Mouse (Mus musculus) left cerebral cortex, adult 9 months (tissue): ENCODE results near the gene Pdxdc1.

Experiments used
- DNase-seq, 2 experiments: peaks; one replicate each; pipeline ENCODE4 v3.0.0; 2022; ENCODE audit warnings: low spot score in 2 of 2

Gene Pdxdc1

GRCm38 (mm10) chr16:13883094-13883774, 19.7 kb downstream of the Pdxdc1 start:
- no peak for DNase-seq

GRCm38 (mm10) chr16:13875483-13875882, 27.4 kb downstream of the Pdxdc1 start:
- DNase-seq: peak; percentile 19 to 48

- no peak for DNase-seq
These were observed 34.9 kb downstream of the Pdxdc1 start for GRCm38 (mm10) chr16:13867910-13868514.

- DNase-seq: peak in 1 of 2 experiments; percentile 47
These were observed 35.5 kb downstream of the Pdxdc1 start for GRCm38 (mm10) chr16:13867406-13867805.

GRCm38 (mm10) chr16:13866616-13867015, 36.3 kb downstream of the Pdxdc1 start:
- no peak for DNase-seq

- DNase-seq: no peak
These were observed 36.9 kb downstream of the Pdxdc1 start for GRCm38 (mm10) chr16:13866076-13866475.

- no peak for DNase-seq
These were observed 49.0 kb downstream of the Pdxdc1 start for GRCm38 (mm10) chr16:13853886-13854285.

- DNase-seq: no peak
These were observed 51.5 kb downstream of the Pdxdc1 start for GRCm38 (mm10) chr16:13851446-13851845.

GRCm38 (mm10) chr16:13848310-13848709, 54.6 kb downstream of the Pdxdc1 start:
- DNase-seq: no peak

GRCm38 (mm10) chr16:13846675-13847074, 56.3 kb downstream of the Pdxdc1 start:
- DNase-seq: no peak

GRCm38 (mm10) chr16:13845031-13845430, 57.9 kb downstream of the Pdxdc1 start:
- no peak for DNase-seq

GRCm38 (mm10) chr16:13840956-13841355, 62.0 kb downstream of the Pdxdc1 start:
- DNase-seq: no peak

GRCm38 (mm10) chr16:13840056-13840455, 62.9 kb downstream of the Pdxdc1 start:
- no peak for DNase-seq

- no peak for DNase-seq
These were observed 68.5 kb downstream of the Pdxdc1 start for GRCm38 (mm10) chr16:13834382-13834781.

GRCm38 (mm10) chr16:13831606-13832005, 71.3 kb downstream of the Pdxdc1 start:
- no peak for DNase-seq

- no peak for DNase-seq
These were observed 72.5 kb downstream of the Pdxdc1 start for GRCm38 (mm10) chr16:13830444-13830843.

- DNase-seq: no peak
These were observed 76.4 kb downstream of the Pdxdc1 start for GRCm38 (mm10) chr16:13826511-13826910.

GRCm38 (mm10) chr16:13825781-13826490, 77.0 kb downstream of the Pdxdc1 start:
- no peak for DNase-seq

GRCm38 (mm10) chr16:13820771-13821170, 82.2 kb downstream of the Pdxdc1 start:
- no peak for DNase-seq

- peak in 1 of 2 experiments; percentile 15 for DNase-seq
These were observed 83.0 kb downstream of the Pdxdc1 start for GRCm38 (mm10) chr16:13819806-13820500.

GRCm38 (mm10) chr16:13819394-13819743, 83.6 kb downstream of the Pdxdc1 start:
- DNase-seq: peak in 1 of 2 experiments; percentile 35
